Mouse (Mus musculus) C2C12 (cell line): ENCODE measurements around the gene Npb.

Experiments used
- CTCF ChIP-seq: IDR thresholded peaks from one replicate; pipeline ENCODE4 v1.5.1; 2011; ENCODE audit not compliant: control insufficient read depth, insufficient read depth, insufficient read length
- MYOG ChIP-seq: IDR thresholded peaks from one replicate; pipeline ENCODE4 v1.6.1; 2011; ENCODE audit not compliant: control insufficient read depth, insufficient read length; ENCODE audit errors: extremely low read depth
- USF1 ChIP-seq: IDR thresholded peaks from one replicate; pipeline ENCODE4 v1.6.1; 2011; ENCODE audit warnings: low read depth, mild to moderate bottlenecking, control low read depth, moderate library complexity

GRCm38 (mm10) chr11:120630881-120631725 lies 22.8 kb downstream of the Npb start:
- TF ChIP-seq USF1: no peak
- TF ChIP-seq CTCF: no peak
- TF ChIP-seq MYOG: no peak
